Mouse (Mus musculus): ENCODE data around the gene Gtf2ird2.
A peak's percentile ranks its signal among the peaks of the same experiment; 100 is the strongest.

Gtf2ird2 gene

GRCm38 (mm10) chr5:134234205-134234604 is 50.4 kb downstream of the Gtf2ird2 start:
- DNase-seq (ENCODE audit: inconsistent ontology term) = no peak

- peak; percentile 51 for DNase-seq (ENCODE audit: inconsistent ontology term)
Observed at GRCm38 (mm10) chr5:134235111-134235510, 51.3 kb downstream of the Gtf2ird2 start.

GRCm38 (mm10) chr5:134236241-134236640 is 52.4 kb downstream of the Gtf2ird2 start:
- DNase-seq (ENCODE audit: inconsistent ontology term) = no peak

- no peak for DNase-seq (ENCODE audit: inconsistent ontology term)
Observed at GRCm38 (mm10) chr5:134236796-134237195, 53.0 kb downstream of the Gtf2ird2 start.

- DNase-seq (ENCODE audit: inconsistent ontology term) = no peak
Observed at GRCm38 (mm10) chr5:134237508-134237907, 53.7 kb downstream of the Gtf2ird2 start.

GRCm38 (mm10) chr5:134237936-134238760 is 54.3 kb downstream of the Gtf2ird2 start:
- DNase-seq (ENCODE audit: inconsistent ontology term) = peak; percentile 83

- no peak for DNase-seq (ENCODE audit: inconsistent ontology term)
Observed at GRCm38 (mm10) chr5:134241831-134242230, 58.0 kb downstream of the Gtf2ird2 start.

GRCm38 (mm10) chr5:134243661-134244436 is 60.0 kb downstream of the Gtf2ird2 start:
- no peak for DNase-seq (ENCODE audit: inconsistent ontology term)

GRCm38 (mm10) chr5:134244890-134245289 is 61.1 kb downstream of the Gtf2ird2 start:
- no peak for DNase-seq (ENCODE audit: inconsistent ontology term)

GRCm38 (mm10) chr5:134246146-134246545 is 62.3 kb downstream of the Gtf2ird2 start:
- peak; percentile 76 for DNase-seq (ENCODE audit: inconsistent ontology term)

GRCm38 (mm10) chr5:134248608-134249244 is 64.9 kb downstream of the Gtf2ird2 start:
- DNase-seq (ENCODE audit: inconsistent ontology term) = no peak

GRCm38 (mm10) chr5:134249245-134249649 is 65.4 kb downstream of the Gtf2ird2 start:
- no peak for DNase-seq (ENCODE audit: inconsistent ontology term)

- no peak for DNase-seq (ENCODE audit: inconsistent ontology term)
Observed at GRCm38 (mm10) chr5:134250601-134251000, 66.8 kb downstream of the Gtf2ird2 start.

- DNase-seq (ENCODE audit: inconsistent ontology term) = no peak
Observed at GRCm38 (mm10) chr5:134251083-134251482, 67.3 kb downstream of the Gtf2ird2 start.

GRCm38 (mm10) chr5:134253806-134254205 is 70.0 kb downstream of the Gtf2ird2 start:
- no peak for DNase-seq (ENCODE audit: inconsistent ontology term)

GRCm38 (mm10) chr5:134255294-134255693 is 71.5 kb downstream of the Gtf2ird2 start:
- DNase-seq (ENCODE audit: inconsistent ontology term) = no peak

GRCm38 (mm10) chr5:134257349-134258031 is 73.7 kb downstream of the Gtf2ird2 start:
- DNase-seq (ENCODE audit: inconsistent ontology term) = no peak

- no peak for DNase-seq (ENCODE audit: inconsistent ontology term)
Observed at GRCm38 (mm10) chr5:134258395-134258794, 74.6 kb downstream of the Gtf2ird2 start.

GRCm38 (mm10) chr5:134258934-134259333 is 75.1 kb downstream of the Gtf2ird2 start:
- no peak for DNase-seq (ENCODE audit: inconsistent ontology term)

GRCm38 (mm10) chr5:134260001-134260636 is 76.3 kb downstream of the Gtf2ird2 start:
- no peak for DNase-seq (ENCODE audit: inconsistent ontology term)

GRCm38 (mm10) chr5:134265890-134266289 is 82.1 kb downstream of the Gtf2ird2 start:
- no peak for DNase-seq (ENCODE audit: inconsistent ontology term)
